Mouse (Mus musculus) G1E (cell line): ENCODE results near the gene Uqcr10.

Experiments used
- CTCF ChIP-seq: IDR thresholded peaks from 2 replicates; pipeline ENCODE4 v1.5.1; 2012; ENCODE audit warnings: low read depth, low read length, inconsistent platforms, mixed read lengths
- GATA1 ChIP-seq: IDR thresholded peaks from 2 replicates; pipeline ENCODE4 v1.6.1; 2012; ENCODE audit warnings: borderline replicate concordance, low read length, inconsistent platforms, mixed read lengths
- GATA2 ChIP-seq: IDR thresholded peaks from 2 replicates; pipeline ENCODE4 v1.6.1; 2012; ENCODE audit warnings: low read depth, low read length, inconsistent platforms, borderline replicate concordance
- POLR2AphosphoS5 ChIP-seq: IDR thresholded peaks from 2 replicates; pipeline ENCODE4 v1.6.1; 2012; ENCODE audit warnings: low read depth, low read length, inconsistent platforms; ENCODE audit not compliant: insufficient replicate concordance
- TAL1 ChIP-seq: conservative IDR thresholded peaks from 2 replicates; pipeline ENCODE4 v1.6.1; 2012; ENCODE audit warnings: low read depth, low read length, inconsistent platforms, mixed read lengths

DNA sequence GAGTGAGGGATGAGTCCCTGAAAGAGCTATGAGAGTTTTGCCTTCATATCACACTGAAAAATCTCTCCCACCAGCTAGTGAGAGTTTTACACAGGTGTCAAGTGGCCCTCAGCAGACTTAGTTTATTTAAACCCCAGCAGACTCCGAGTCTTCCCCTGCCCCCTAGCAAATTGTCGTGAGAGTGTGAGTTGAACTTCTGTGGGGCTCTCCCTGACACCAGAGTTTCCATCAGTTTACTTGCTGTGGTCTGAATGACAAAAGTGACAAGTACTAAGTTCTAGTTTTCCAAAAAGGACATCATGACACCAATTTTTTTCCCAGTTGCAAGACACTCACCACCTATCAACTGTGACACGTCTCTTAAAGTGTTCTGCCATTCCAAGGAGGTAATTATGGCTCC lies 16.3 kb downstream of the Uqcr10 start:
- no peak for TF ChIP-seq CTCF
- no peak for TF ChIP-seq GATA1
- no peak for TF ChIP-seq TAL1
- no peak for TF ChIP-seq GATA2
- no peak for TF ChIP-seq POLR2AphosphoS5
